Mouse (Mus musculus) stomach, postnatal 0 days (tissue): ENCODE measurements around the gene Myof. TPM values are rescaled to one million over a fixed set of nuclear protein-coding genes. Genes with fewer than 3 reads are reported as not detected.

Experiments used
- ATAC-seq: fragments of 200-750 bp; cut with Nextera tagmentation; 2 replicates; pipeline ENCODE4 v1.8.0; 2017; ENCODE audit not compliant: low FRiP score, low TSS enrichment
- DNase-seq: peaks from one replicate; pipeline ENCODE4 v3.0.0-alpha.2; 2016; ENCODE audit warnings: low spot score
- H3K27ac ChIP-seq: fragments of 300-500 bp; sonication (generic); replicated peaks from 2 replicates; pipeline ENCODE4 v1.5.1; 2014; ENCODE audit warnings: mild to moderate bottlenecking, control low read depth
- H3K27me3 ChIP-seq: fragments of 300-500 bp; sonication (generic); 2 replicates; pipeline ENCODE4 v1.6.1; 2014; ENCODE audit warnings: low read length; ENCODE audit not compliant: control insufficient read depth, insufficient read depth
- H3K36me3 ChIP-seq: fragments of 300-500 bp; sonication (generic); 2 replicates; pipeline ENCODE4 v1.6.1; 2014; ENCODE audit warnings: low read length, mixed read lengths; ENCODE audit not compliant: control insufficient read depth, insufficient read depth
- H3K4me1 ChIP-seq: fragments of 300-500 bp; sonication (generic); replicated peaks from 2 replicates; pipeline ENCODE4 v1.6.1; 2014; ENCODE audit warnings: antibody characterized with exemption; ENCODE audit not compliant: control insufficient read depth, insufficient read depth
- H3K4me2 ChIP-seq: fragments of 300-500 bp; sonication (generic); replicated peaks from 2 replicates; pipeline ENCODE4 v1.6.1; 2014; ENCODE audit warnings: low read depth, mild to moderate bottlenecking, control low read depth, moderate library complexity
- H3K4me3 ChIP-seq: fragments of 300-500 bp; sonication (generic); 2 replicates; pipeline ENCODE4 v1.5.1; 2014; ENCODE audit warnings: low read depth, low read length, control low read depth
- H3K9ac ChIP-seq: fragments of 300-500 bp; sonication (generic); 2 replicates; pipeline ENCODE4 v1.6.1; 2014; ENCODE audit warnings: mild to moderate bottlenecking, low read length, control low read depth, mixed read lengths
- H3K9me3 ChIP-seq: fragments of 300-500 bp; sonication (generic); 2 replicates; pipeline ENCODE4 v1.6.1; 2016; ENCODE audit warnings: low read length; ENCODE audit not compliant: control insufficient read depth
- CTCF ChIP-seq: IDR thresholded peaks from 2 replicates; pipeline ENCODE4 v1.5.1; 2016; ENCODE audit warnings: antibody characterized with exemption, low read depth, mild to moderate bottlenecking, moderate library complexity
- EP300 ChIP-seq: optimal IDR thresholded peaks from 2 replicates; pipeline ENCODE3; 2016; ENCODE audit warnings: antibody characterized with exemption
- WGBS: fragments of 180-500 bp; shearing (Covaris S2); extraction: QIAGEN DNeasy Blood & Tissue Kit; methylation state at CpG from one replicate; pipeline ENCODE4 v1.1.7; 2014; 5-methylcytosine and 5-hydroxymethylcytosine counted together
- polyA plus RNA-seq: library from polyadenylated mRNA; unstranded; fragments of >200 nt; fragmentation: Nextera tagmentation; extraction: Ambion mirVana; gene quantifications from 2 replicates; pipeline ENCODE4 v1.2.1, GENCODE M21; 2015

The Myof gene
- polyA plus RNA-seq, 1 experiment from 2014 or later, result 14.3 TPM

DNA sequence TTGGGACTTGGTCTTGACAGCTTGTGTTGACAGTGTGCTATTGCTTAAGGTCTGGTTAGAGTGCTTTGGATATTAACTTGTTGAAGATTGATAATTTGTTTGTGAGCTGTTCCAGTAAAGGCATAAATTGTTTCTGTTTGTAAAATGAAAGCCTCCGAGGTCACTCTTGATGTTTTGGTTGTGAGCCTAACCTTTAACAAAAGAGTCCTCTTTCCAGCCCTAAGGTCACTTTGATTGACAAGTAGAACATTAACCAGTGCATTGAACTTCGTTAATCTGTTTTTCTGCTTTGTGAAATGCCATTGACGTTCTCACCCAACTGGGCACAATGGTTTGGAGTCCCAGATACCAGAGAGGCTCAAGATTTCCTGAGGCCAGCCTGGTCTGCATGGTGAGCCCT lies 175.8 kb downstream of the Myof start:
- H3K9ac ChIP-seq, result no peak overlapping the region
- no peak overlapping the region for H3K4me2 ChIP-seq
- ATAC-seq, result no peak
- H3K27me3 ChIP-seq, result no peaks in the 10 kb centered on the region
- WGBS, result 65% methylated on average over 3 of the region's 3 CpGs
- no peak for TF ChIP-seq EP300
- TF ChIP-seq CTCF, result no peak
- no peaks in the 10 kb centered on the region for H3K9me3 ChIP-seq
- H3K4me1 ChIP-seq, result no peaks in the 10 kb centered on the region
- no peak for DNase-seq
- H3K36me3 ChIP-seq, result no peaks in the 10 kb centered on the region
- no peak overlapping the region for H3K27ac ChIP-seq
- H3K4me3 ChIP-seq, result no peak overlapping the region

- no peaks in the 10 kb centered on the region for H3K36me3 ChIP-seq
- ATAC-seq (no peak), DNase-seq (no peak)
- TF ChIP-seq CTCF, result no peak
- TF ChIP-seq EP300, result no peak
- H3K4me1 ChIP-seq, result no peaks in the 10 kb centered on the region
- H3K27me3 ChIP-seq, result no peaks in the 10 kb centered on the region
- no peak overlapping the region for H3K4me2 ChIP-seq
- WGBS, result 82% methylated on average over 6 of the region's 6 CpGs
- H3K9ac ChIP-seq, result no peak overlapping the region
- no peak overlapping the region for H3K27ac ChIP-seq
- H3K9me3 ChIP-seq, result no peaks in the 10 kb centered on the region
- H3K4me3 ChIP-seq, result no peak overlapping the region
Measured at GRCm38 (mm10) chr19:37866994-37867393, 176.4 kb downstream of the Myof start.

DNA sequence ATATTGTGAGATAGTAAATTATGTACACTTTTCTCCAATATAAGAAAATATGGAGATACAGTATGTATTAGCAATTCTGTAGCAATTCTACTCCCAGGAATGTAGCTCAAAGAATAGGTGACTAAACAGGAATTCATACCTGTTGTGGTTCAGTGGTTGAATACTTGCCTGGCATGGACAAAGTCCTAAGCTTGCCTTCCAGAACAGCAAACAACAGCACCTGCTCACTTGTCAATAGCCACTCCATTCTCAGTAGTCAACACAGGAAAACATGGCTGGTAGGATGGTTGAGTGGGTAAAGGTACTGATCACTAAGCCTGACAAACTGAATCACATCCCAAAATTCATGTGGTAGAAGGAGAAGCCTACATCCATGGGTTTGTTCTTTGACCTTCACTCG lies 182.2 kb downstream of the Myof start:
- ATAC-seq (no peak), DNase-seq (no peak)
- H3K9ac ChIP-seq, result no peak overlapping the region
- H3K27ac ChIP-seq, result no peak overlapping the region
- H3K4me3 ChIP-seq, result no peak overlapping the region
- H3K27me3 ChIP-seq, result no peaks in the 10 kb centered on the region
- 86% methylated on average over 1 of the region's 1 CpGs for WGBS
- H3K9me3 ChIP-seq, result no peaks in the 10 kb centered on the region
- no peaks in the 10 kb centered on the region for H3K36me3 ChIP-seq
- H3K4me1 ChIP-seq, result no peaks in the 10 kb centered on the region
- TF ChIP-seq CTCF (no peak), EP300 (no peak)
- H3K4me2 ChIP-seq, result no peak overlapping the region

- Histone ChIP-seq H3K9ac (no peak overlapping the region), H3K9me3 (no peaks in the 10 kb centered on the region), H3K36me3 (no peaks in the 10 kb centered on the region), H3K4me1 (no peaks in the 10 kb centered on the region), H3K4me3 (no peak overlapping the region), H3K4me2 (no peak overlapping the region), H3K27ac (no peak overlapping the region), H3K27me3 (no peaks in the 10 kb centered on the region)
- 88% methylated on average over 1 of the region's 1 CpGs for WGBS
- TF ChIP-seq CTCF, result no peak
- TF ChIP-seq EP300, result no peak
- ATAC-seq, result no peak
- DNase-seq, result no peak
Measured at GRCm38 (mm10) chr19:37860267-37860666, 183.1 kb downstream of the Myof start.

DNA sequence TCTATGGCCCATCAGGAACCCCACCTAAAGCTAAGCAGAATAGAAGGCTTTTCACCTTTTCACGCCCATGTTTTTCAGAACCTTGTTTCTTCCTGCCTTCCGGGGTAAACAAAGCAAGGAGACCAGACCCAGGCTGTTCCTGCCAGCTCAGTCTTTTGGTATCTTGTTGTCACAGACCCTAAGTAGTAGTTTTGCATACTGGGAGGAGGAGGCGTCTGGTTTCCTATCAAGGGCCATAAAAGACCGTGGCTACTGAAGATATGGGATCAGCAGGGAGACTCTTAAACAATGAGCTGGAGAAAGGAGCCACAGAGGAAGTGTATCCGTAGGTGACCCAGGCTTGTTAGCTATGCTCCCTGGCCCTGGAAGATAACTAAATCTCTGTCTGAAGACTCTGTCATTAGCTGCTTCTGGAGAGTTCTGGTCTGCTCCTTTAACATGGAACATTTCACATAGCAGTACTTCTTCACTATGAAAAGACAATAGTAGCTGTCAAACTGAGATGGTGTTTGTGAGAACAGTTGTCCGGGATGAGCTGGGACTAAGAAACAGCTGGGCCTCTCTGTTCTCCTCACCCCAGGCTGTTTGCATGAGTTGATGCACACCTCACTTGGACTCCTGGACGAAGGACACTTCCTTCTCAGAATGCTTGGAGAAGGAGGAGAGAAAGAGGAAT lies 184.8 kb downstream of the Myof start:
- WGBS, result 53% methylated on average over 7 of the region's 7 CpGs
- DNase-seq (no peak), ATAC-seq (no peak)
- Histone ChIP-seq H3K27ac (no peak overlapping the region), H3K4me3 (no peak overlapping the region), H3K9ac (no peak overlapping the region), H3K36me3 (no peaks in the 10 kb centered on the region), H3K4me1 (no peaks in the 10 kb centered on the region), H3K4me2 (no peak overlapping the region), H3K9me3 (no peaks in the 10 kb centered on the region), H3K27me3 (no peaks in the 10 kb centered on the region)
- TF ChIP-seq EP300 (no peak), CTCF (no peak)

- Histone ChIP-seq H3K4me3 (no peak overlapping the region), H3K36me3 (no peaks in the 10 kb centered on the region), H3K9ac (no peak overlapping the region), H3K9me3 (no peaks in the 10 kb centered on the region), H3K4me1 (no peaks in the 10 kb centered on the region), H3K4me2 (no peak overlapping the region), H3K27ac (no peak overlapping the region), H3K27me3 (no peaks in the 10 kb centered on the region)
- WGBS, result 40% methylated on average over 1 of the region's 1 CpGs
- ATAC-seq, result no peak
- TF ChIP-seq CTCF (no peak), EP300 (no peak)
- no peak for DNase-seq
Measured at GRCm38 (mm10) chr19:37852056-37852455, 191.3 kb downstream of the Myof start.
